Mouse (Mus musculus) common myeloid progenitor, adult 5-6 weeks (primary cell): Measurements from ENCODE around the gene Fam189a2. TPM values are rescaled to one million over a fixed set of nuclear protein-coding genes. Genes with fewer than 3 reads are reported as not detected.

Source experiments
- ATAC-seq: replicated peaks from 2 replicates; pipeline ENCODE4 v1.8.0; 2016; ENCODE audit warnings: low read depth, mild to moderate bottlenecking, moderate TSS enrichment, inconsistent platforms; ENCODE audit not compliant: poor library complexity, severe bottlenecking
- total RNA-seq: library from RNA; stranded (forward); fragments of 200-1000, 187-1606 nt; gene quantifications from 2 replicates; pipeline ENCODE4 v1.2.3, GENCODE M21; 2017

Gene Fam189a2
- not detected in 2 replicates for total RNA-seq

GRCm38 (mm10) chr19:24030871-24031556, at the start of gene Fam189a2:
Fam189a2 (minus strand) TSS chr19:24031019.
- no peak for ATAC-seq

GRCm38 (mm10) chr19:24077658-24078057, 46.8 kb upstream of the Fam189a2 start:
- ATAC-seq = no peak

GRCm38 (mm10) chr19:24076536-24076935, 45.7 kb upstream of the Fam189a2 start:
- no peak for ATAC-seq

- ATAC-seq = no peak
These were observed 45.1 kb upstream of the Fam189a2 start for GRCm38 (mm10) chr19:24075927-24076326.

- ATAC-seq = no peak
These were observed 42.3 kb upstream of the Fam189a2 start for GRCm38 (mm10) chr19:24073155-24073554.

- no peak for ATAC-seq
These were observed 33.6 kb upstream of the Fam189a2 start for GRCm38 (mm10) chr19:24064348-24064895.

GRCm38 (mm10) chr19:24063585-24063984, 32.8 kb upstream of the Fam189a2 start:
- ATAC-seq = no peak

- no peak for ATAC-seq
These were observed 28.0 kb upstream of the Fam189a2 start for GRCm38 (mm10) chr19:24058851-24059250.

- ATAC-seq = no peak
These were observed 27.2 kb upstream of the Fam189a2 start for GRCm38 (mm10) chr19:24058021-24058420.

- ATAC-seq = no peak
These were observed 26.1 kb upstream of the Fam189a2 start for GRCm38 (mm10) chr19:24056880-24057279.

GRCm38 (mm10) chr19:24054904-24055303, 24.1 kb upstream of the Fam189a2 start:
- no peak for ATAC-seq

- ATAC-seq = no peak
These were observed 23.4 kb upstream of the Fam189a2 start for GRCm38 (mm10) chr19:24054265-24054664.

GRCm38 (mm10) chr19:24050514-24050913, 19.7 kb upstream of the Fam189a2 start:
- ATAC-seq = no peak

GRCm38 (mm10) chr19:24049329-24049728, 18.5 kb upstream of the Fam189a2 start:
- no peak for ATAC-seq

- no peak for ATAC-seq
These were observed 15.7 kb upstream of the Fam189a2 start for GRCm38 (mm10) chr19:24046395-24046993.

- no peak for ATAC-seq
These were observed 11.6 kb upstream of the Fam189a2 start for GRCm38 (mm10) chr19:24042387-24042786.

- ATAC-seq = no peak
These were observed 8.4 kb upstream of the Fam189a2 start for GRCm38 (mm10) chr19:24039061-24039853.

- ATAC-seq = no peak
These were observed 3.5 kb upstream of the Fam189a2 start for GRCm38 (mm10) chr19:24034367-24034766.

GRCm38 (mm10) chr19:24032654-24033236, 1.9 kb upstream of the Fam189a2 start:
- ATAC-seq = no peak

- no peak for ATAC-seq
These were observed 328 bp downstream of the Fam189a2 start for GRCm38 (mm10) chr19:24030511-24030870.
